Mouse (Mus musculus) erythroblast, embryonic 14.5 days (primary cell): ENCODE results near the gene Cdkl5. TPM values are rescaled to one million over a fixed set of nuclear protein-coding genes. Genes with fewer than 3 reads are reported as not detected.
"Not testable (repeated sequence)": the region's sequence is repeated elsewhere in the genome, so short reads cannot be mapped to it uniquely, and the experiment has no call there.

ENCODE experiments used
- H3K27me3 ChIP-seq: 2 replicates; pipeline ENCODE4 v1.6.1; 2012; ENCODE audit warnings: inconsistent platforms; ENCODE audit not compliant: control insufficient read depth
- H3K36me3 ChIP-seq: 2 replicates; pipeline ENCODE4 v1.6.1; 2012; ENCODE audit warnings: mild to moderate bottlenecking, inconsistent platforms; ENCODE audit not compliant: control insufficient read depth
- H3K4me1 ChIP-seq: 2 replicates; pipeline ENCODE4 v1.6.1; 2012; ENCODE audit warnings: inconsistent platforms; ENCODE audit not compliant: control insufficient read depth
- H3K4me3 ChIP-seq: replicated peaks from 2 replicates; pipeline ENCODE3; 2012; ENCODE audit warnings: moderate library complexity, mild to moderate bottlenecking, inconsistent platforms
- H3K9me3 ChIP-seq: 2 replicates; pipeline ENCODE4 v1.6.1; 2012; ENCODE audit warnings: low read length, inconsistent platforms, mixed read lengths; ENCODE audit not compliant: control insufficient read depth
- GATA1 ChIP-seq: IDR thresholded peaks from 2 replicates; pipeline ENCODE4 v1.6.1; 2012; ENCODE audit warnings: low read length, inconsistent platforms, mixed read lengths
- TAL1 ChIP-seq: IDR thresholded peaks from 3 replicates; pipeline ENCODE4 v1.6.1; 2012; ENCODE audit warnings: low read length, inconsistent platforms, mixed read lengths
- polyA plus RNA-seq: library from polyadenylated mRNA; stranded (reverse); fragments of >175 nt; gene quantifications from 2 replicates; pipeline ENCODE4 v1.2.3, GENCODE M21; 2012

The Cdkl5 gene
- polyA plus RNA-seq, 1 experiment: not detected

DNA sequence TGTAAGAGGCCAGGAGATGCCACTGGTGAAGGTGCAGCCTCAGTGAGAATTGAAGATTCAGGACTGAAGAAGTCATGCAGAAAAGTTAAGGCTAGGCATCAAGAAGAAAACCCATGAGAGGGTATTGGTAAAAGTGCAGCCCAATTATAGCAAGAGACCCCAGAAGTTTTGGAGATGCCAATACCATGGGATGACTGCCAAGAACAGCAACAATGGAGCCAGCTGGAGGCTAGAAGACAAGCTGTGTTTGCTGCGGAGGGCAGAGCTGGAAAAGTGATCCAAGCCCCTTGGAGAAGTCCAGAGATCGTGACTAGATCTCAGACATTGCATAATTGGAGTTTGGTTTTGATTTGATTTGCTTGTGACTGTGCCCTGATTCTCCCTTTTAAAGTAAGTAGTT, 108.2 kb downstream of the Cdkl5 start:
- TF ChIP-seq GATA1: no peak
- TF ChIP-seq TAL1: no peak
- Histone ChIP-seq H3K9me3 (no peaks in the 10 kb centered on the region), H3K4me3 (no peak overlapping the region), H3K4me1 (no peaks in the 10 kb centered on the region), H3K36me3 (no peaks in the 10 kb centered on the region), H3K27me3 (no peaks in the 10 kb centered on the region)

DNA sequence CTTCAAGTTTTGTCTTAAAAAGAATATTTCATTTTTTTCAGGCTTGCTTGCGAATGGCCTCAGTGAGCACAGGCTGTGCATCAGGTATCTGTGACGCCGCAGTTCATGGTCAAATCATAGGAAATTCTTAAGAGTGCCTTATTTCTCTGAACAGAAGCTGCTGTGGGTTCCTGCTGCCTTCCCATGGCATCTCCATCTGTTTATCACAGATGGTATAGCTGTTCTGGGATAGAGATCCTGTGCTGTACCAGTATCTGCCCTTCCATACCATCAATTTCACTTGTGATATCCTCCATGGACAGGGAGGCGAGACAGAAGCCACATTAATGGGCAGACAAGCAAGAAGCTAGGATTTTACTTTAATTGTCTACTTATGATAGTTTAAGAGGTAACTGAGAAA, 127.9 kb downstream of the Cdkl5 start:
- no peaks in the 10 kb centered on the region for H3K9me3 ChIP-seq
- TF ChIP-seq GATA1: no peak
- TF ChIP-seq TAL1: no peak
- no peaks in the 10 kb centered on the region for H3K27me3 ChIP-seq
- no peaks in the 10 kb centered on the region for H3K36me3 ChIP-seq
- no peaks in the 10 kb centered on the region for H3K4me1 ChIP-seq
- H3K4me3 ChIP-seq: no peak overlapping the region

DNA sequence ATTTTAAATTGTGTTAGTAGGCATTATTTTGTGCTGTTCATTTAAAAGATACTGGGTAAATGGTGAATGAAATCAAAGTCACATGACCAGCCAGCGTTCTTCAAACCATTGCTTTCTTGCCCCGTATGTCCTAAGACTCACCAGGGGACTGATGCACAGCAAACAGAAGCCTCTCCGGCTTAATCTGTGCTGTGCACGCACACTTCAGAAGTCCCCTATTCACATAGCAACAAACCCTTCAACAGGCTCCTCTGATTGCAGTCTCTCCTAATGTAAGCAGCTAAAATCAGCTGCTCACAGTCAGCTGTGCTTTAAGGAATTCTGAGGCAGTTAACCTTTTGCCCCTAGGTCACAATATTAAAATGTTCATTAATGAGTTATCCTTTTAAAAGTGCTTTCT, 129.5 kb downstream of the Cdkl5 start:
- H3K27me3 ChIP-seq: no peaks in the 10 kb centered on the region
- H3K36me3 ChIP-seq: no peaks in the 10 kb centered on the region
- TF ChIP-seq GATA1: no peak
- TF ChIP-seq TAL1: no peak
- H3K9me3 ChIP-seq: no peaks in the 10 kb centered on the region
- H3K4me3 ChIP-seq: no peak overlapping the region
- H3K4me1 ChIP-seq: no peaks in the 10 kb centered on the region

DNA sequence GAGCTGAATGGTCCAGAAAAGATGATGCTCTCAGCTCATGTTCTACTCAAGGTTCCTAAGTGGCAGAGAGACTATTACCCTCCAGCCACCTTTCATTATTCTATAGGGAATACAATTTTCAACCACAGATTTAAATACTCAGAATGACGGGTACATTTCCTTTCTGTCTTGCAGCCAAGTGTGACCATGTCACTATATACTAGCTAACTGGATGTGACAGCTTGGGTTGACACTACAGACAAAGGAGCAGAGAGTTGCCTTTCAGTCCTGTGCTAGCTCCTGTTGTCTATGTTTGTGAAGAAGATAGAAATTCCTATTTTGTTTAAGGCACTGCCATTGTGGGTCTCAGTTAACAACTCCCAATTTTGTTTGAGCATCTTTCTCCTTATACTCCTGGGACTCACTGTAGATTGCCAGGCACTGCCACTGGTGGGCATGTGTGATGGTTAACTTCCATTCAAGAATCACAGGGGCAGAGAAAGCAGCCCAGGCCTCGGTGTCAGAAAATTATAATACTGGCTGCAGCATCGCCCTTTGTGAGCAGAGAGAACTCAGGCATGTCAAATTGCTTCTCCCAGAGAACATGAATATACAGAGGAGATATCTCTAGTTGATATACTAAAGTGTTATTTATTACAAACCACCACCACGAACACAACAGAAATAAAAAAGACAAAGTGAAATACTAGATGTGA, 130.7 kb downstream of the Cdkl5 start:
- TF ChIP-seq GATA1 (no peak), TAL1 (no peak)
- Histone ChIP-seq H3K27me3 (no peaks in the 10 kb centered on the region), H3K4me3 (no peak overlapping the region), H3K36me3 (no peaks in the 10 kb centered on the region), H3K4me1 (no peaks in the 10 kb centered on the region), H3K9me3 (no peaks in the 10 kb centered on the region)

DNA sequence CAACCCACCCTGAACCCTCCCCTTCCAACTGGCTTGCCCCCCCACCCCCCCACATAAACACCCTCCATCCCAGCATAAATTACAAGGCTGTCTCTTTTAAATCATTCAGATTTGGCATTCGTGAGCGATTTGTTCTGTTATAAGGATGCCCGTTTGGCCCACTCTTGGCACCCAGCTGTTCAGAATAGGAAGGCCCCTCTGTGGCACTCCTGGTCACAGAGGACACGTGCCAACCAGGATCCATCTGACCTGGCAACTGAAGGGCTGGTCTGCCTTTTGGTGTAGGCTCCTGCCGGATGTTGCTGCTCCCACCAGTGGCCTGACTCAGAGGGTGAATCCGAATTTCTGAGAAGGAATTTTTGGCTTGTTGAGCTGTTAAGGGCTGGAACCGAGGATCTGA, 186.3 kb downstream of the Cdkl5 start:
- TF ChIP-seq GATA1 (no peak), TAL1 (no peak)
- Histone ChIP-seq H3K27me3 (no peaks in the 10 kb centered on the region), H3K4me3 (no peak overlapping the region), H3K36me3 (no peaks in the 10 kb centered on the region), H3K4me1 (no peaks in the 10 kb centered on the region), H3K9me3 (no peaks in the 10 kb centered on the region)

DNA sequence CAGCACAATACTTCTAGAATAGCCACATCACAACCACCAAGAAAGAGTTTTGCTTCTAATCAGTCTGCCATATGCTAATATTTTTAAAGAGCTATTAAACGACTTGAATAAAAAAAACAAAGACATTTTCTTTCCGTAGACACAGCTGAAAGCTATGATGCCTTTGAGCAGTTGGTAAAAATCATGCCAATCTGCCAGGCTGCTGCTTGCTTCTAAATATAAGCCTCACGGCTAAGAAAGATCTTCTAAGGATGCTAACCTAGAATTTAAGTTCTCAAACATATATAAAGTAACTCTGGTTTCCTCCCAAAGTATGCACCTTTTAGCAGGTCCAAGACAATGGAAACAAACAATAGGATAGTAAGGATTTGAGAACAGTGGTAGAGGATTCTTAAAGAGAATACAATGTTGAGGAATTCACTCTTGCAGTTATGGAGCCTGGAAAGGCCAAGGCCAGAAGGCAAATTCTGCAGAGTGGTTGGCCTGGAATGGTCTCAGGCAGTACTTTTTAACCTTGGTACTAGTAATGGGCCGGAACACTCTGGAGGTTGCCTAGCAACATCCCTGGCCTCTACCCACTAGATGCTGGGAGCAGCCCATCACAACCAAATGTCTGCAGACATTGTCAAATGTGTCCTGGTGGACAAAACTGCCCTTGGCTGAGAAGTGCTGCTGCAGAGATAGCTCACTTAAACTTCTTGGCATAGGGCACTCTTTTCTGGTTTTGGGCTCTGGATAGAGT, 189.9 kb downstream of the Cdkl5 start:
- H3K4me3 ChIP-seq: no peak overlapping the region
- H3K9me3 ChIP-seq: no peaks in the 10 kb centered on the region
- H3K36me3 ChIP-seq: no peaks in the 10 kb centered on the region
- H3K27me3 ChIP-seq: no peaks in the 10 kb centered on the region
- TF ChIP-seq GATA1 (no peak), TAL1 (no peak)
- H3K4me1 ChIP-seq: no peaks in the 10 kb centered on the region

DNA sequence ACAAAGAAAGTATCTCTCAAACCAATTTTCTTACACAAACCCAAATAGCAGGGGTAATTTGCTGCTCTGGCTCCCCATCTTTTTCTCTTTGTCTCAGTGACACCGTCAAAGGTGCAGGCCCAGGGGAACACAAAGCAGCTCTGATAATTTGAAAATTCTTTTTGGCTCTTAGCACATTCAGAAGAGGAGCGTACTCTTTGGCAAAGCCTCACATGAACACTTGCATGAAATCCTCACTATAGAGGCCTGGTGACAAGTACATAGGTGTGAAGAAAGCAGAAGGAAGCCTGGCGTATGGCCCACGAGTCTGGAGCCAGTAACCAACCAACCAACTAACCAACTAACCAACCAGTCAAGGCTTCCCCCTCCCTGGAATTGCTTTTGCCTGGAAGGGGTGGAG, 199.6 kb downstream of the Cdkl5 start:
- no peak for TF ChIP-seq GATA1
- no peak for TF ChIP-seq TAL1
- Histone ChIP-seq H3K9me3 (no peaks in the 10 kb centered on the region), H3K4me3 (no peak overlapping the region), H3K27me3 (no peaks in the 10 kb centered on the region), H3K4me1 (no peaks in the 10 kb centered on the region), H3K36me3 (no peaks in the 10 kb centered on the region)

DNA sequence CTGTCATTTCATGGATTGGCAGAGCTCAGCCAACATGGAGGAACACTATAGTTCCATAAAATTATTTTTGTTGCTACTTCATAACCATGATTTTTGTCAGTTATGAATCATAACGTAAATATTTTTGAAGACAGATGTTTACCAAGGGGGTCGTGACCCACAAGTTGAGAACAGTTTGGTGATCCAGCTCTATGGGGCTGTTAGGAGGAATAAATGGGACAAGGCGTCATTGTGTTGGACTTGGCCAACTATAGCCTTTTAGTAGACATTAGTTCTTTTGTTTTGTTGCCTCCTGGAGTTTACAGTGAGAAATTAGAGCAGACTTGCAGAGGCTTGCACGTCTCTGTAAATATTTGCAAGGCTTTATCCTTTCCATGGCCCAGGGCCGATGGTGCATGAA, 212.2 kb downstream of the Cdkl5 start:
- H3K4me1 ChIP-seq: no peaks in the 10 kb centered on the region
- TF ChIP-seq GATA1: no peak
- H3K36me3 ChIP-seq: no peaks in the 10 kb centered on the region
- H3K9me3 ChIP-seq: no peaks in the 10 kb centered on the region
- H3K27me3 ChIP-seq: no peaks in the 10 kb centered on the region
- no peak overlapping the region for H3K4me3 ChIP-seq

DNA sequence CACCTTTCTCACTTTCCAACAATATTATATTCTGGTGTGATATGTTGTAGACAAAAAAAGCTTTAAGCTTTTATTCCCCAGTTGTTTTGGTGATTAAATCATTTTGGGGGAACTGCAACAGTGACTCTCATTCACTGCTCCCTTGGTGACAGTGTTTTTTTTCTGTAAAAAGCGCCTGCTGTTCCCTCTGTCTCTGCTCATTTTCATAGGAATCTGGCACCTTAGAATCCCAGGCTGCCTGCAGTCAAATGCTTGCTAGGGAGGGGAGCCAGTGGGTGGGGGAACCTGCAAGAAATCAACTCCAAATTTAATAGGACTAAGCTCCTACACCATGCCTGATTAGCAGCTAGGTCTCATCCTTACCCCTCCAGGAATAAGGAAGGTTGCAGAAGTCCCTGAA, 221.5 kb downstream of the Cdkl5 start:
- Histone ChIP-seq H3K36me3 (no peaks in the 10 kb centered on the region), H3K27me3 (no peaks in the 10 kb centered on the region), H3K4me1 (no peaks in the 10 kb centered on the region), H3K4me3 (no peak overlapping the region), H3K9me3 (no peaks in the 10 kb centered on the region)
- no peak for TF ChIP-seq GATA1
- TF ChIP-seq TAL1: no peak

DNA sequence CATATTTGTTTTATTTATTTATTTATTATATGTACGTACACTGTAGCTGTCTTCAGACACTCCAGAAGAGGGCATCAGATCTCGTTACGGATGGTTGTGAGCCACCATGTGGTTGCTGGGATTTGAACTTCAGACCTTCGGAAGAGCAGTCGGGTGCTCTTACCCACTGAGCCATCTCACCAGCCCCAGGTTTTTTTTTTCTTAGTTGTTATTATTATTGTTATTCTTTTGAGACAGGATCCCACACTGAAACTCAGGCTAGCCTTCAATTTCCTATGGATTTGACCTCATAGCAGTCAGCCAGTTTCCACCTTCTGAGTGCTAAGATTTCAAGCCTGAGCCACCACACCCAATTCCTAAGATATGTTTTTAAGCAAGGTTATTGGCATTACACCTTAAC, 224.9 kb downstream of the Cdkl5 start:
- H3K27me3 ChIP-seq, H3K4me1 ChIP-seq, H3K9me3 ChIP-seq, H3K36me3 ChIP-seq, H3K4me3 ChIP-seq: not testable (repeated sequence)
